Mouse (Mus musculus) neural tube, embryonic 11.5 days (tissue): Measurements from ENCODE around the gene Lrch1. TPM values are rescaled to one million over a fixed set of nuclear protein-coding genes. Genes with fewer than 3 reads are reported as not detected.

ENCODE experiments used
- ATAC-seq: fragments of 200-750 bp; cut with Nextera tagmentation; 2 replicates; pipeline ENCODE4 v1.8.0; 2017; ENCODE audit warnings: moderate number of reproducible peaks, mild to moderate bottlenecking, moderate TSS enrichment, moderate library complexity; ENCODE audit not compliant: insufficient read depth, low FRiP score, low TSS enrichment
- DNase-seq: peaks from one replicate; pipeline ENCODE4 v3.0.0-alpha.2; 2015; ENCODE audit warnings: low spot score
- H3K27ac ChIP-seq: fragments of 300-500 bp; sonication (generic); 2 replicates; pipeline ENCODE4 v1.5.1; 2014; ENCODE audit warnings: low read depth, mild to moderate bottlenecking, low read length
- H3K27me3 ChIP-seq: fragments of 300-500 bp; sonication (generic); 2 replicates; pipeline ENCODE4 v1.6.1; 2014; ENCODE audit warnings: mild to moderate bottlenecking, low read length, mixed read lengths; ENCODE audit not compliant: control insufficient read depth, insufficient read depth
- H3K36me3 ChIP-seq: fragments of 300-500 bp; sonication (generic); 2 replicates; pipeline ENCODE4 v1.6.1; 2014; ENCODE audit warnings: mild to moderate bottlenecking, low read length, moderate library complexity, mixed read lengths; ENCODE audit not compliant: control insufficient read depth, insufficient read depth
- H3K4me1 ChIP-seq: fragments of 300-500 bp; sonication (generic); 2 replicates; pipeline ENCODE4 v1.6.1; 2014; ENCODE audit warnings: low read length, mixed read lengths; ENCODE audit not compliant: control insufficient read depth, insufficient read depth
- H3K4me2 ChIP-seq: fragments of 300-500 bp; sonication (generic); 2 replicates; pipeline ENCODE4 v1.6.1; 2014; ENCODE audit warnings: low read depth, mild to moderate bottlenecking, moderate library complexity
- H3K4me3 ChIP-seq: fragments of 300-500 bp; sonication (generic); 2 replicates; pipeline ENCODE4 v1.5.1; 2014; ENCODE audit warnings: low read depth, low read length
- H3K9ac ChIP-seq: fragments of 300-500 bp; sonication (generic); 2 replicates; pipeline ENCODE4 v1.6.1; 2014; ENCODE audit warnings: mild to moderate bottlenecking, low read length
- H3K9me3 ChIP-seq: fragments of 300-500 bp; sonication (generic); 2 replicates; pipeline ENCODE4 v1.6.1; 2016; ENCODE audit warnings: low read length; ENCODE audit not compliant: control insufficient read depth
- WGBS: fragments of 180-500 bp; shearing (Covaris S2); extraction: QIAGEN DNeasy Blood & Tissue Kit; methylation state at CpG from one replicate; pipeline ENCODE4 v1.1.7; 2014; 5-methylcytosine and 5-hydroxymethylcytosine counted together
- polyA plus RNA-seq: library from polyadenylated mRNA; unstranded; fragments of >200 nt; fragmentation: Nextera tagmentation; extraction: Ambion mirVana; gene quantifications from 2 replicates; pipeline ENCODE4 v1.2.1, GENCODE M21; 2014

The Lrch1 gene
- polyA plus RNA-seq, 1 experiment from 2014 or later = 8.6 TPM

DNA sequence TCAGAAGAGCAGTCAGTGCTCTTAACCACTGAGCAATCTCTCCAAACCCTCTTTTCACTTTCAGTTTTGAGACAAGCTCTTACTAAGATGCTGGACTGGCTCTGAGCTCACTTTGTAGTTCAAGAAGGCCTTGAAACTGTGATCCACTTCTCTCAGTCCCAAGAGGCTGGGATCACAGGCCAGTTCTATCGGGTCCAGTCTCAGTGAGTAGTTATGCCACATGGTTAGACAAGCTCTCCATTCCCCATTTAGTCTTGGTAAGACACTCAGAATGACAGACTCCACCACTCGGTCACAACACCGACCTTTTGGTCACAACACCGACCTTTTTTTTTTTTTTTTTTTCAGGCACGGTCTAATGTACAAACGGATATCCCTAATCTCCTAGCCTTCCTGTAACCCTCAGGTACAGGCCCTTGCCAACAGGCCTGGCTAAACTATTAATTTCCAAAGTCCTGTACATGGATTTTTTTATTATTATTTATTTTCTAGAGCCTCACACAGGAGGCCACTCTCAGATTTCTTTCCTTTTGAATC lies 4.0 kb downstream of the Lrch1 start:
- Histone ChIP-seq H3K4me3 (no peak overlapping the region), H3K27ac (no peak overlapping the region), H3K9ac (no peak overlapping the region), H3K4me1 (peaks cover 3% of the 10 kb centered on the region; the same call in 1 of the 2 replicates), H3K4me2 (no peak overlapping the region), H3K9me3 (no peaks in the 10 kb centered on the region), H3K27me3 (no peaks in the 10 kb centered on the region), H3K36me3 (no peaks in the 10 kb centered on the region)
- no peak for DNase-seq
- WGBS = 88% methylated on average over 6 of the region's 6 CpGs
- no peak for ATAC-seq

DNA sequence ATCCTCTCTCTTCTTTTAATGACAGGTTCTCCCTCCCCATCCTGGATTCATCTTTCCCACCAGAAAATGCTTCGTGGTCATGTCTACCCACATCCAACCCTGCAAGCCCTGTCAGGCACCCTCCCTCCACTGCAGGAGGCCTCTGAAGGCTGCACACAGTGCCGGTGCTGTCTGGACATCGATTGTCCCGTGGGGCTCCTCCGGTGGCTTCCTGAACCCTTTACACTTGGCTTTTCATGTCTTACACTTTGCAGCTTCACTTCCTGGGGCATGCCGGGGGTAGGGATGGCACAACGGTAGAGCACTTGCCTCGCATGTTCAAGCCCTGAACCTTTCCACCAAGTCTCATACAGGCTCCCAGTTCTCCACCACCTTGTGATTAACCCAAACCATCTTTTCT lies 4.7 kb downstream of the Lrch1 start:
- H3K9me3 ChIP-seq = no peaks in the 10 kb centered on the region
- H3K36me3 ChIP-seq = no peaks in the 10 kb centered on the region
- peaks cover 3% of the 10 kb centered on the region; the same call in 1 of the 2 replicates for H3K4me1 ChIP-seq
- no peak for DNase-seq
- ATAC-seq = no peak
- no peak overlapping the region for H3K27ac ChIP-seq
- no peak overlapping the region for H3K9ac ChIP-seq
- no peak overlapping the region for H3K4me2 ChIP-seq
- H3K27me3 ChIP-seq = no peaks in the 10 kb centered on the region
- WGBS = 78% methylated on average over 8 of the region's 8 CpGs
- no peak overlapping the region for H3K4me3 ChIP-seq

GRCm38 (mm10) chr14:74941591-74941990 lies 6.1 kb downstream of the Lrch1 start:
- no peak overlapping the region for H3K4me3 ChIP-seq
- H3K4me1 ChIP-seq = 0 out of 2 replicates have a peak, but pooled peaks cover 3% of the 10 kb centered on the region
- WGBS = 86% methylated on average over 7 of the region's 7 CpGs
- no peaks in the 10 kb centered on the region for H3K36me3 ChIP-seq
- no peak overlapping the region for H3K27ac ChIP-seq
- DNase-seq = no peak
- H3K9ac ChIP-seq = no peak overlapping the region
- no peak for ATAC-seq
- H3K9me3 ChIP-seq = no peaks in the 10 kb centered on the region
- no peak overlapping the region for H3K4me2 ChIP-seq
- H3K27me3 ChIP-seq = no peaks in the 10 kb centered on the region

DNA sequence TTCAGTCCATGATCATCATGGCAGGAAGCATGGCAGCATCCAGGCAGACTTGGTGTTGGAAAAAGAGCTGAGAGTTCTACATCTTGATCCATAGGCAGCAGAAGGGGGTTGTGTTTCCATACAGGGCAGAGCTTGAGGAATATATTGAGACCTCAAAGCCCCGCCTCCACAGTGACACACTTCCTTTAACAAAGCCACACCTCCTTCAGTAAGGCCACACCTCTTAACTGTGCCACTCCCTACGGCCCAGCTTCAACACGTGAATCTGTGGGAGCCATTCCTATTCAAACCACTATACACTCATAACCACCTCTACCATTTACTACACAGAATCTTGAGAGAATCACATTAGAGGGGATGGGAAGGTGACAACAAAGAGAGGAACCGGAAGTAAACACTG lies 6.9 kb downstream of the Lrch1 start:
- Histone ChIP-seq H3K36me3 (no peaks in the 10 kb centered on the region), H3K4me2 (no peak overlapping the region), H3K27ac (no peak overlapping the region), H3K9me3 (no peaks in the 10 kb centered on the region), H3K27me3 (no peaks in the 10 kb centered on the region), H3K9ac (no peak overlapping the region), H3K4me1 (no peaks in the 10 kb centered on the region), H3K4me3 (no peak overlapping the region)
- ATAC-seq = no peak
- WGBS = 85% methylated on average over 4 of the region's 4 CpGs
- no peak for DNase-seq

DNA sequence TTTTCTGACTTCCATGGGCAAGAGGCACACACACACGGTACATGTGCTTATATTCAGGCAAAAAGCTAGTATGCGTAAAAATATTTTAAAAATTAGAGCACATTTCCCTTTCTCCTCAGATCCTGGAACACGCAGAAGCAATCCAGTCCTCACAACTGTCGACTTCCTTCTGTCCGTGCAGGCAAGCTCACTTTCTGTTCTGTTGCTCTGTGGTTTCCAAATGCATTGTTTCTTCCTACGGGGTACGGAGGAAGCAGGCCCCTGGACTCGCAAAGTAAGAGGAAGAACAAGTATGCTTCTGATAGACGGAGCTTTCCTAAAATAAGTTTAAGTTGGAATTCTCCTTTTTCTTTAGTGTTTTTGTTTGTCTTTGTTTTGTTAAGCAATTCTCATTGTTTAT lies 8.3 kb downstream of the Lrch1 start:
- no peaks in the 10 kb centered on the region for H3K9me3 ChIP-seq
- H3K27ac ChIP-seq = no peak overlapping the region
- 85% methylated on average over 9 of the region's 9 CpGs for whole genome bisulfite sequencing
- H3K4me3 ChIP-seq = no peak overlapping the region
- DNase-seq (no peak), ATAC-seq (no peak)
- H3K36me3 ChIP-seq = no peaks in the 10 kb centered on the region
- H3K9ac ChIP-seq = no peak overlapping the region
- H3K4me1 ChIP-seq = no peaks in the 10 kb centered on the region
- no peak overlapping the region for H3K4me2 ChIP-seq
- H3K27me3 ChIP-seq = no peaks in the 10 kb centered on the region

DNA sequence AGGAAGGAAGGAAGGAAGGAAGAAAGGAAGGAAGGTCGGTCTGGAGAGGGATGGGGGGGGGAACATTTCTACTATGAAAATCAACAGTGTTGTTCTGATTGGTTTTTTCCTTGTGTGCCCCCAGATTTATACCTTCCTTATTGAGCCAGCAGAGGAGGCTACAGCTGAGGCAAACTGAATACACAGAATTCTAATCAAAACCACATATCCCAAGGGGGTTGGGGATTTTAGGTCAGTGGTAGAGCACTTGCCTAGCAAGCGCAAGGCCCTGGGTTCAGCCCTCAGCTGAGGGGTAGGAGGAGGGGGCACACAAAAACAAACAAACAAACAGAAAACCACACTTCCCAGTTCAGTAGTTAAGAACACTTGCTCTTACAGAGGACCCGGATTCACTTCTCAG lies 8.8 kb downstream of the Lrch1 start:
- Histone ChIP-seq H3K27me3 (no peaks in the 10 kb centered on the region), H3K36me3 (no peaks in the 10 kb centered on the region), H3K9me3 (no peaks in the 10 kb centered on the region), H3K9ac (no peak overlapping the region), H3K4me1 (no peaks in the 10 kb centered on the region), H3K4me2 (no peak overlapping the region), H3K27ac (no peak overlapping the region), H3K4me3 (no peak overlapping the region)
- 88% methylated on average over 3 of the region's 3 CpGs for WGBS
- DNase-seq (no peak), ATAC-seq (no peak)

DNA sequence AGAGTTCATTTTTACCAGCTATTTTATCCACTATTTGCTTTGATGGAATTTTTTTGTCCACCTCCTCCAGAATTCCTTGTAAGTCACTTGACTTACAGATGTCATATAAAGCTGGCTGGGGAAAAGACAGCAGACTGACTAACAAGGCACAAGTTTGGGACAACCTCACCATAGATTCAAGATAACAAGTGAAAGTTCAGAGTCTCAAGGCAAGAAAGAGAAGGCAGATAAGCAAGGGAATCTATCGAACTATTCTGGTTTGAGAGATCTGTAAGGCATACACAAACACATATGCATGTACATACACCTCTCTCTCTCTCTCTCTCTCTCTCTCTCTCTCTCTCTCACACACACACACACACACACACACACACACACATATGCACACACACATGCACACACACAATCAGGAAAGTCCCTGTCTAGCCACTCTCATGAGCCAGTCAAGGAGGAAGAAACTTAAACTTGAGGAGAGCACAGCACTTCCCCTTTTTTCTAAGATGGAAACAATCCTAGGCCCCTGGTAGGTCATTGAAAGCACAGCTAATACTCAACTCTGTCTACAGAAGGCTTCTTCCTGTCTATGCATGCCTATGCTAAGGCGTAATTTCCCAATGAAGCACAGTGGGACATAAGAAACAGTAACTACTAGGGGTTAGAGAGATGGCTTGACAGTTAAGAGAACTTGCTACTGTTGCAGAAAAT lies 11.0 kb downstream of the Lrch1 start:
- WGBS = 84% methylated on average over 2 of the region's 2 CpGs
- no peaks in the 10 kb centered on the region for H3K9me3 ChIP-seq
- no peak for ATAC-seq
- no peak overlapping the region for H3K9ac ChIP-seq
- no peak overlapping the region for H3K4me2 ChIP-seq
- no peak overlapping the region for H3K27ac ChIP-seq
- H3K36me3 ChIP-seq = no peaks in the 10 kb centered on the region
- DNase-seq = no peak
- H3K4me3 ChIP-seq = no peak overlapping the region
- no peaks in the 10 kb centered on the region for H3K4me1 ChIP-seq
- H3K27me3 ChIP-seq = no peaks in the 10 kb centered on the region

DNA sequence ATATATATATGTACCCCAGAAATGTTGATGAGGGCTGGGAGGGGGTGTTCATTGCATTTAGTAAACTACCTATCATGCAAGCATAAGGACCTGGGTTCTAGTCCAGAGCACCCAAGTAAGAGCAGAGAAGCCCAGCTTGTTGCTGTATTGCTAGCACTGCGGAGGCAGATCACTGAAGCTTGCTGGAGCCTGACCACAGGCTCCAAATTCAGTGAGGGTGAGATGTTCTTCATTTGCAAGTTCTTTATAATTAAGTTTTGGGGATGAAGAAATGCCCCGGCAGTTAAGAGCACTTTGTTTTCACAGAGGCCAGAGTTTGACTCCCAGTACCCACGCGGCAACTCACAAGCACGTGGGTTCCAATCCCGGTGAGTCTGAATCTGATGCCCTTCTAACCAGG lies 12.6 kb downstream of the Lrch1 start:
- WGBS = 98% methylated on average over 6 of the region's 6 CpGs
- no peak for ATAC-seq
- no peak overlapping the region for H3K9ac ChIP-seq

GRCm38 (mm10) chr14:74933960-74934710 lies 13.5 kb downstream of the Lrch1 start:
- H3K36me3 ChIP-seq = no peaks in the 10 kb centered on the region
- ATAC-seq = no peak
- H3K4me3 ChIP-seq = no peak overlapping the region
- H3K4me1 ChIP-seq = no peaks in the 10 kb centered on the region
- H3K9ac ChIP-seq = no peak overlapping the region
- no peaks in the 10 kb centered on the region for H3K9me3 ChIP-seq
- no peak overlapping the region for H3K27ac ChIP-seq
- H3K27me3 ChIP-seq = no peaks in the 10 kb centered on the region
- H3K4me2 ChIP-seq = no peak overlapping the region
- DNase-seq = no peak
- WGBS = 84% methylated on average over 14 of the region's 14 CpGs

More for the DNA sequence above, 12.6 kb downstream of the Lrch1 start:
- H3K27me3 ChIP-seq = no peaks in the 10 kb centered on the region
- no peak overlapping the region for H3K4me2 ChIP-seq
- no peak for DNase-seq
- no peak overlapping the region for H3K27ac ChIP-seq
- no peak overlapping the region for H3K4me3 ChIP-seq
- H3K9me3 ChIP-seq = no peaks in the 10 kb centered on the region
- no peaks in the 10 kb centered on the region for H3K36me3 ChIP-seq
- no peaks in the 10 kb centered on the region for H3K4me1 ChIP-seq
